Mouse (Mus musculus) heart, embryonic 13.5 days (tissue): ENCODE data around the gene 6430571L13Rik. TPM values are rescaled to one million over a fixed set of nuclear protein-coding genes. Genes with fewer than 3 reads are reported as not detected.

Experiments used
- ATAC-seq: fragments of 200-750 bp; cut with Nextera tagmentation; 2 replicates; pipeline ENCODE4 v1.8.0; 2017; ENCODE audit warnings: moderate TSS enrichment; ENCODE audit not compliant: insufficient number of reproducible peaks, low FRiP score, low TSS enrichment; ENCODE audit errors: extremely low read depth
- H3K27ac ChIP-seq: fragments of 300-500 bp; sonication (generic); replicated peaks from 2 replicates; pipeline ENCODE4 v1.5.1; 2015; ENCODE audit warnings: moderate library complexity, mild to moderate bottlenecking, inconsistent platforms
- H3K27me3 ChIP-seq: fragments of 300-500 bp; sonication (generic); replicated peaks from 2 replicates; pipeline ENCODE4 v1.6.1; 2015; ENCODE audit warnings: mild to moderate bottlenecking, inconsistent platforms
- H3K36me3 ChIP-seq: fragments of 300-500 bp; sonication (generic); 2 replicates; pipeline ENCODE4 v1.6.1; 2015; ENCODE audit warnings: mild to moderate bottlenecking, inconsistent platforms
- H3K4me1 ChIP-seq: fragments of 300-500 bp; sonication (generic); 2 replicates; pipeline ENCODE4 v1.6.1; 2015; ENCODE audit warnings: inconsistent platforms
- H3K4me2 ChIP-seq: fragments of 300-500 bp; sonication (generic); 2 replicates; pipeline ENCODE4 v1.6.1; 2015; ENCODE audit warnings: inconsistent platforms, mild to moderate bottlenecking, moderate library complexity
- H3K4me3 ChIP-seq: fragments of 300-500 bp; sonication (generic); 2 replicates; pipeline ENCODE4 v1.5.1; 2015; ENCODE audit warnings: moderate library complexity, mild to moderate bottlenecking, inconsistent platforms
- H3K9ac ChIP-seq: fragments of 300-500 bp; sonication (generic); 2 replicates; pipeline ENCODE4 v1.6.1; 2015; ENCODE audit warnings: inconsistent platforms, mild to moderate bottlenecking, moderate library complexity
- H3K9me3 ChIP-seq: fragments of 300-500 bp; sonication (generic); 2 replicates; pipeline ENCODE4 v1.6.1; 2016; ENCODE audit warnings: inconsistent platforms
- WGBS: fragments of 180-500 bp; shearing (Covaris S2); methylation state at CpG from one replicate; pipeline ENCODE4 v1.1.7; 2015; ENCODE audit warnings: mixed read lengths; 5-methylcytosine and 5-hydroxymethylcytosine counted together
- polyA plus RNA-seq: library from polyadenylated mRNA; unstranded; fragments of >200 nt; fragmentation: Nextera tagmentation; extraction: Ambion mirVana; gene quantifications from 2 replicates; pipeline ENCODE4 v1.2.1, GENCODE M21; 2015

The 6430571L13Rik gene
- polyA plus RNA-seq, 1 experiment from 2014 or later, result 1.1 TPM

DNA sequence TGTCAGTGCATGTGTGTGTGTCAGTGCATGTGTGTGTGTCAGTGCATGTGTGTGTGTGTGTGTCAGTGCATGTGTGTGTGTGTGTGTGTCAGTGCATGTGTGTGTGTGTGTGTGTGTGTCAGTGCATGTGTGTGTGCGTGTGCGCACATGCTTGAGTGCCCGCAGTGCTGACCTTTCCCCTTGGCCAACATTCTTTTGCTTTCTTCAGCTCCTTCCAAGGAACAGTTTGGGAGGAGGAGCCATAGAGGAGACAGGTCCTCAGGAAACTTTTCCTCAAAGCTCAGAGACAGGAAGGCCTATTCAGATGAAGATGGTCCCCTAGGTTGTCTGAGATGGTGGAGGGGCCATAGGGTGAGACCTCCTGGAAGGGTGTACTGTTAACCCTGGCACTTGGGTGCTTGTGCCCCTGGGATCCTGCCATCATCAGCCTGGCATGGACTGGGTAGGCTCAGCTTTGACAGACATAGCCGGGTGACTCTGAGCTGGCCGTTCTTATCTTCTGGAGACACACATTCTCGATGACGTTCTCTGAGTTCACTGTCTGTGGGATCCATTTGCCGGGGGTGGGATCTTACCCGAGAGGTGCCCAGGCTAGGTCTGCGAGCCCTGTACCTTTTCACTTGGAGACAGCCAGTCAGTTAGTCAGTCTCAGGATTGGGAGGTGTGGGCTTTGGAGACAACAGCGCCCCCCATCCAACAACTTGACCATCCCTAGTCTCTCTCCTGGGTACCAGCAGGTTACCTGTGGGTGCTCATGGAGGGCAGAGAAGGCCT is 33.1 kb upstream of the 6430571L13Rik start:
- 47% methylated on average over 11 of the region's 11 CpGs for WGBS
- peak; percentile 38; the same call in 1 of the 2 replicates for ATAC-seq
- H3K4me3 ChIP-seq, result no peak overlapping the region

GRCm38 (mm10) chr9:107307886-107308285 is 32.5 kb upstream of the 6430571L13Rik start:
- Histone ChIP-seq H3K4me2 (peak overlapping the region; percentile 40), H3K9me3 (no peaks in the 10 kb centered on the region), H3K4me1 (peaks cover 52% of the 10 kb centered on the region), H3K9ac (peak overlapping the region; percentile 72), H3K4me3 (no peak overlapping the region), H3K36me3 (no peaks in the 10 kb centered on the region), H3K27me3 (no peaks in the 10 kb centered on the region), H3K27ac (peak overlapping the region; percentile 90)
- peak; percentile 42; the same call in 1 of the 2 replicates for ATAC-seq
- WGBS, result 27% methylated on average over 12 of the region's 12 CpGs

More for the DNA sequence above, 33.1 kb upstream of the 6430571L13Rik start:
- Histone ChIP-seq H3K9ac (peak overlapping the region; percentile 72), H3K4me2 (peak overlapping the region; percentile 40), H3K4me1 (peaks cover 51% of the 10 kb centered on the region), H3K27me3 (no peaks in the 10 kb centered on the region), H3K36me3 (no peaks in the 10 kb centered on the region; the same call in 1 of the 2 replicates), H3K9me3 (no peaks in the 10 kb centered on the region), H3K27ac (peak overlapping the region; percentile 90)

DNA sequence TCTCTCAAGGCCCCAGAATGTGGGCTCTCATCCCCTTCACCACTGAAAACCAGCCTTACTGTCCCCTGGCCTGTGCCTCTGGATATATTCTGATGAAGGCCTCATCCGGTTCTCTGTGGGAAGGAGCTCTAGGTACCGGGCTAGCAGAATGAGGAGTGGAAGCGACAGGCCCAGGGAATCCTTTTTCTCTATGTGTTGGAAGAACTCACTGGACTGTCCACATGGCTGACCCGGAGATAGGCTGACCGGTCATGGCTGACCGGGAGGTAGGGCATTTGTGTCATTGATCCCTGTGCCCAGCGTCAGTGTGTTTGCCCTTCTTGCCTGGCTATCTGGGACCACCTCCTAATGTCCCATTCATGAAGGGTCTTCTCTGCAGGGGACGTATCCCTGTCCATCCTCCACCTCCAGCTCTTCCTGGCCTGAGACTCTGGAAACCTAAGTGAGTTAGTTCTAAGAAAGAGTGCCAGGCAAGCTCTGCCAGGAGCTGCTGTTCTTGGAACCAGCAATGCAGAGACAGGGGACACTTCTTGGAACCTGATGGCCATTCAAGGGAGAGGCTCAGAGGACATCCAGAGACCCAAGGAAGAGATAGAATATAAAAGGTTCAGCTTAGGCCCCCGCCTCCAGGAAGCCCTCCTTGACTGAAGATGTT is 31.9 kb upstream of the 6430571L13Rik start:
- H3K9me3 ChIP-seq, result no peaks in the 10 kb centered on the region
- H3K27ac ChIP-seq, result peak overlapping the region; percentile 90
- H3K36me3 ChIP-seq, result no peaks in the 10 kb centered on the region
- peak overlapping the region; percentile 72 for H3K9ac ChIP-seq
- H3K4me3 ChIP-seq, result no peak overlapping the region
- ATAC-seq, result no peak
- H3K27me3 ChIP-seq, result no peaks in the 10 kb centered on the region
- 86% methylated on average over 9 of the region's 9 CpGs for WGBS
- peaks cover 51% of the 10 kb centered on the region for H3K4me1 ChIP-seq
- H3K4me2 ChIP-seq, result peak overlapping the region; percentile 40; the same call in 1 of the 2 replicates

GRCm38 (mm10) chr9:107309171-107309570 is 31.2 kb upstream of the 6430571L13Rik start:
- Histone ChIP-seq H3K27me3 (no peaks in the 10 kb centered on the region), H3K9ac (no peak overlapping the region), H3K4me2 (no peak overlapping the region), H3K36me3 (no peaks in the 10 kb centered on the region), H3K9me3 (no peaks in the 10 kb centered on the region), H3K4me3 (no peak overlapping the region), H3K27ac (0 out of 2 replicates have a peak overlapping the region, but pooled peaks have one; percentile 8), H3K4me1 (peaks cover 52% of the 10 kb centered on the region)
- 58% methylated on average over 9 of the region's 9 CpGs for WGBS
- ATAC-seq, result no peak

DNA sequence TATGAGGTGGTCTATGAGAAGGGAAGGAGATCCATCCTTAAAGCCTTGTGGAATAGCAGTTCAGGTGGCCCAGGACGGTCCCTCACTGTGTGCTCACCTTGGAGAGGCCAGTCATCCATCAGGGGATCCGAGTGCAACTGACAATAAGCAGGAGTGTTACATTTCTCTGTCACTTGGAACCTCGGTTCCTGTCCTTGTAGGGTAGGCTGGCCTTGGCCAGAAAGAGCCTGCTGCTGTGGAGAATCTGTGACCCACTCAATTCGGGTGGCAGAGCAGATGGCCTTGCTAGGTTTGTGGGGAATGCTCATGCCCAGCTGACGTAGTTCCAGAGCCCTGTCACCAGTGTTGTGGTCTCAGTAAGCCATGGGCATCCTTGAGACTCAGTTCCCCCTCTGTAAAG is 30.8 kb upstream of the 6430571L13Rik start:
- no peaks in the 10 kb centered on the region for H3K27me3 ChIP-seq
- no peak overlapping the region for H3K4me2 ChIP-seq
- H3K4me1 ChIP-seq, result peaks cover 52% of the 10 kb centered on the region
- no peaks in the 10 kb centered on the region for H3K36me3 ChIP-seq
- H3K9me3 ChIP-seq, result no peaks in the 10 kb centered on the region
- no peak for ATAC-seq
- no peak overlapping the region for H3K9ac ChIP-seq
- 0 out of 2 replicates have a peak overlapping the region, but pooled peaks have one; percentile 1 for H3K27ac ChIP-seq
- 50% methylated on average over 5 of the region's 5 CpGs for WGBS
- no peak overlapping the region for H3K4me3 ChIP-seq

- Histone ChIP-seq H3K9me3 (no peaks in the 10 kb centered on the region), H3K4me2 (no peak overlapping the region; the same call in 1 of the 2 replicates), H3K27me3 (no peaks in the 10 kb centered on the region), H3K4me3 (no peak overlapping the region), H3K36me3 (no peaks in the 10 kb centered on the region), H3K9ac (no peak overlapping the region; the same call in 1 of the 2 replicates), H3K27ac (no peak overlapping the region), H3K4me1 (peaks cover 26% of the 10 kb centered on the region)
- no peak for ATAC-seq
- 55% methylated on average over 10 of the region's 10 CpGs for WGBS
These were observed 27.4 kb upstream of the 6430571L13Rik start for GRCm38 (mm10) chr9:107312811-107313584.

DNA sequence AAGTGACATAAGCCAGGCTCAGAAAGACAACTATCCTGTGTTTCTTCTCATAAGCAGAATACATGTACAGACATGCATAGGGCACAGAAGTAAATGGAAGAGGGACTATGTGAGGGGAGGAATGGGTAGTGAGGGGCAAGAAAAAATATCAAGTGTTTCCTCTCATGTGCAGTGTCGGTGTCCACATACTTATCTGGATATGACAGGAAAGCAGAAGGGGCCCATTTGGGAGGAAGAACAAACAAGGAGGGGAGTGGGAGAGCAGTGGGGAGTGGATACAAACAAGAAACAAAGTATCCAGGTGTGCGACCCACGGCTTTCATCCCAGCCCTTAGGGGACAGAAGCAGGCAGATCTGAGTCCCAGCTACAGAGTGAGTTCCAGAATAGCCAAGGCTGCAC is 26.5 kb upstream of the 6430571L13Rik start:
- Histone ChIP-seq H3K27ac (no peak overlapping the region), H3K36me3 (no peaks in the 10 kb centered on the region), H3K4me3 (no peak overlapping the region), H3K4me1 (peaks cover 17% of the 10 kb centered on the region), H3K4me2 (no peak overlapping the region), H3K27me3 (no peaks in the 10 kb centered on the region), H3K9ac (no peak overlapping the region), H3K9me3 (no peaks in the 10 kb centered on the region)
- 55% methylated on average over 3 of the region's 3 CpGs for WGBS
- no peak for ATAC-seq

GRCm38 (mm10) chr9:107315791-107316190 is 24.6 kb upstream of the 6430571L13Rik start:
- Histone ChIP-seq H3K27ac (no peak overlapping the region), H3K4me3 (no peak overlapping the region), H3K9ac (no peak overlapping the region), H3K36me3 (no peaks in the 10 kb centered on the region), H3K4me2 (no peak overlapping the region), H3K9me3 (no peaks in the 10 kb centered on the region), H3K4me1 (peaks cover 14% of the 10 kb centered on the region), H3K27me3 (no peaks in the 10 kb centered on the region)
- no peak for ATAC-seq
- WGBS, result 69% methylated on average over 2 of the region's 2 CpGs

- H3K9ac ChIP-seq, result no peak overlapping the region
- no peak overlapping the region for H3K4me2 ChIP-seq
- H3K4me1 ChIP-seq, result peaks cover 36% of the 10 kb centered on the region
- 67% methylated on average over 8 of the region's 8 CpGs for WGBS
- no peaks in the 10 kb centered on the region for H3K9me3 ChIP-seq
- H3K27ac ChIP-seq, result no peak overlapping the region
- H3K36me3 ChIP-seq, result no peaks in the 10 kb centered on the region
- no peak for ATAC-seq
- no peaks in the 10 kb centered on the region for H3K27me3 ChIP-seq
- H3K4me3 ChIP-seq, result no peak overlapping the region
These were observed 17.8 kb upstream of the 6430571L13Rik start for GRCm38 (mm10) chr9:107322461-107323050.

DNA sequence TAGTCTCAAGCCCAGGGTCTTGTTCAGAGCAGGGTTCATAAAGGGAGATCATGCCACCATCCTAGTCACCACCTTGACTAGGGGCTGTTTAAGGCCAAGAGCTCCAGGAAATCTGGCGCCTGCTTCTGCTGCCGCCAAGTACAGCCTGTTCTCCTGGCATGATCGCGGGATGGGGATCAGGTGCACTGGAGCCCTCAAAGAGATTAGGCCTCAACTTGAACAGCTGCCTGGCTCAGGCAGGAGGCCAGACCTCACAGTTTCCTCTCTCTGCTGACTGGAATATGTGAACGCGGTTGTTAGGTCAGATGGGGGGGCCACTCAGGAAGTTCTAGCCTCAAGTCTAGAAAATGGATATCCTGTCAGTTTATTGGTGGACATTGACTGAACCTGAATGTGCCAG is 16.8 kb upstream of the 6430571L13Rik start:
- H3K4me3 ChIP-seq, result no peak overlapping the region
- H3K27me3 ChIP-seq, result no peaks in the 10 kb centered on the region
- H3K36me3 ChIP-seq, result 0 out of 2 replicates have a peak, but pooled peaks cover 8% of the 10 kb centered on the region
- peaks cover 39% of the 10 kb centered on the region for H3K4me1 ChIP-seq
- peak overlapping the region; percentile 42 for H3K27ac ChIP-seq
- H3K4me2 ChIP-seq, result no peak overlapping the region
- 37% methylated on average over 6 of the region's 6 CpGs for WGBS
- H3K9ac ChIP-seq, result no peak overlapping the region
- no peak for ATAC-seq
- no peaks in the 10 kb centered on the region for H3K9me3 ChIP-seq
